Mouse (Mus musculus) heart, embryonic 10.5 days (tissue): Measurements from ENCODE around the gene Myo1b. TPM values are rescaled to one million over a fixed set of nuclear protein-coding genes. Genes with fewer than 3 reads are reported as not detected.

ENCODE experiments used
- DNase-seq: peaks from one replicate; pipeline ENCODE4 v3.0.0-alpha.2; 2017; ENCODE audit warnings: low spot score
- H3K27ac ChIP-seq: fragments of 300-500 bp; sonication (generic); 2 replicates; pipeline ENCODE4 v1.5.1; 2016; ENCODE audit warnings: mild to moderate bottlenecking
- H3K27me3 ChIP-seq: fragments of 300-500 bp; sonication (generic); 2 replicates; pipeline ENCODE4 v1.6.1; 2016; ENCODE audit warnings: mild to moderate bottlenecking; ENCODE audit not compliant: poor library complexity, insufficient read depth, severe bottlenecking
- H3K36me3 ChIP-seq: fragments of 300-500 bp; sonication (generic); 2 replicates; pipeline ENCODE4 v1.6.1; 2016; ENCODE audit warnings: mild to moderate bottlenecking, moderate library complexity
- H3K4me1 ChIP-seq: fragments of 300-500 bp; sonication (generic); 2 replicates; pipeline ENCODE4 v1.6.1; 2016; ENCODE audit warnings: mild to moderate bottlenecking
- H3K4me3 ChIP-seq: fragments of 300-500 bp; sonication (generic); 2 replicates; pipeline ENCODE4 v1.5.1; 2016; ENCODE audit warnings: mild to moderate bottlenecking, moderate library complexity
- H3K9me3 ChIP-seq: fragments of 300-500 bp; sonication (generic); 2 replicates; pipeline ENCODE4 v1.6.1; 2016; ENCODE audit warnings: mild to moderate bottlenecking, moderate library complexity
- WGBS: fragments of 180-500 bp; shearing (Covaris S2); methylation state at CpG from one replicate; pipeline ENCODE4 v1.1.7; 2016; 5-methylcytosine and 5-hydroxymethylcytosine counted together
- polyA plus RNA-seq: library from polyadenylated mRNA; unstranded; fragments of >200 nt; fragmentation: Nextera tagmentation; extraction: Ambion mirVana; gene quantifications from 2 replicates; pipeline ENCODE4 v1.2.1, GENCODE M21; 2016

The Myo1b gene
- polyA plus RNA-seq, 1 experiment from 2014 or later, result 48.2 TPM

DNA sequence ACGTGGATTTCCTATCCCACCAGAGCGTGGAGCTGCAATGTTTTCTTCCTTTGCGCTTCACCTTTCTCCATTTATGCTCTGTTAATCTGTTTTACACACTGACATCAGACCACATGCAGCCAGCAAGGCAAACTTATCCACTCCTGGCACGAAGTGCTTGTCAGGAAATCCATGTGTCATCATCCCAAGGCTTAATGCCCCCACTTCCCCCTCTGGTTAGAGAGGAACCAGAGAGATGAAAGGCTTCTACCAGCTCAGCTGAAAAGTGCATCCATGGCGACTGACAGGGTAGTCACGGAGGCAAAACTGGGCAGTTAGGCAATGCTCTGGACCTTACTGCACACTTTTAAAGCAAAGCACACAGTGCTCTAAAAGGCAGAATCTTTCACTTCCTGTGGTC lies 126.6 kb downstream of the Myo1b start:
- Histone ChIP-seq H3K27ac (no peak overlapping the region), H3K27me3 (no peaks in the 10 kb centered on the region), H3K36me3 (peaks cover 42% of the 10 kb centered on the region), H3K4me3 (no peak overlapping the region), H3K4me1 (no peaks in the 10 kb centered on the region), H3K9me3 (no peaks in the 10 kb centered on the region)
- DNase-seq, result no peak
- 67% methylated on average over 6 of the region's 6 CpGs for WGBS

DNA sequence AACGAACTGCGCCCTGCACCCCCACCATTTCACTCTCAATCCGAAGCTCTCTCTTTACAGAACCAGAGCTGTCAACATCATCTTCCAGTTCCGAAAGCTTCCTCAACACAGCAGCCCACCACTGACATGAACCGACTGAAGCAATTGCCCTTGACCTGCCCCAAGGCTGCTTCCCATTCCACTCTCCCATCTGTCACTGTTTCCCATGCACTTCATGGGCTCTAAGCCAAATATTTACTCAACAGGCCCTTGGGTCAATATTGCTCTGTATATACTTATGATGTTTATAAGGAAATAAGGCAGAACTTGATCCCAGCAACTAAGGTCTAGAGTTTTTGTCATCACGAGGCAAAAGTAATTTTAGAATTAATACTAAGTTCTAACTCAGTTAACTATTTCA lies 133.8 kb downstream of the Myo1b start:
- H3K27me3 ChIP-seq, result no peaks in the 10 kb centered on the region
- WGBS, result 78% methylated on average over 6 of the region's 6 CpGs
- peaks cover 42% of the 10 kb centered on the region for H3K36me3 ChIP-seq
- 0 out of 2 replicates have a peak, but pooled peaks cover 3% of the 10 kb centered on the region for H3K4me1 ChIP-seq
- no peak overlapping the region for H3K4me3 ChIP-seq
- no peak for DNase-seq
- H3K27ac ChIP-seq, result no peak overlapping the region
- H3K9me3 ChIP-seq, result no peaks in the 10 kb centered on the region

DNA sequence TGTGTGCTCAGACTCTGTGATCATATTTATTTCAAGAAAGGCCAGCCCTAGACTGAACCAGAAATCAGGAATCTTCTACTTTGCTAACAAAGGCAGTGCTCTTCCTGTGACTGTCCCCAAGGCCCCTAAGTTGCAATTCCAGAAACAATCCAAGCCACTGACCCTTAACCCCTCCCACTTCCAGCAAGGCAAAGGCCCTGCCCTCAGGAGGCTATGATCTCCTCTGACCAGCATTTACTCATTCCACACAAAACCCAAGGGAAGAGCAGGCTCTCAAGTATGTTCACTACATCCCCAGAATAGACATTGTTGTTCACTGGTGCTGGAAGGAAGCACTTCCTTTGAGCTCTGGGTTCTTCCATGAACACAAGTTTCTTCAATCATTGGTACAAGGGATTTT lies 135.5 kb downstream of the Myo1b start:
- Histone ChIP-seq H3K9me3 (no peaks in the 10 kb centered on the region), H3K4me1 (0 out of 2 replicates have a peak, but pooled peaks cover 3% of the 10 kb centered on the region), H3K36me3 (peaks cover 50% of the 10 kb centered on the region), H3K4me3 (no peak overlapping the region), H3K27ac (no peak overlapping the region), H3K27me3 (no peaks in the 10 kb centered on the region)
- DNase-seq, result no peak

DNA sequence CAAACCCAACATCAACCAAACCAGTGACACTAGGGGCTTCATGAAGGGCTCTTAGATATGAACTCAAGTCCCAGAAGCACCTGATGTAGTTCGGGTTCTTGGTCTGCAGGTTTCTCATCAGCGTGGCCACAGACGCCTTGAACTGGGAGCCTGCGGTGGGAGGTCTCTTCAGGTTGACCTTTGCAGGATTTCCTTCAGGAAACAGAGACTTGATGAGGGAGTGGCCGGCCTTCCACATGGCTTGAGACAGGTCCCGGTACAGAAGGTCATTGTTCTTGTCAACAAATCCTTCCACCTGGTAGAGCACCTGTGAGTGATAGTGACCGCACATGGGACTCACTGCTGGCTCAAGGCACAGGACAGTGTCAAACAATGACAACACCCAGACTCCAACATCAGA lies 137.6 kb downstream of the Myo1b start:
- DNase-seq, result no peak
- 91% methylated on average over 7 of the region's 7 CpGs for WGBS
- Histone ChIP-seq H3K4me3 (no peak overlapping the region), H3K27me3 (no peaks in the 10 kb centered on the region), H3K36me3 (peaks cover 60% of the 10 kb centered on the region), H3K27ac (no peak overlapping the region), H3K4me1 (0 out of 2 replicates have a peak, but pooled peaks cover 3% of the 10 kb centered on the region), H3K9me3 (no peaks in the 10 kb centered on the region)

DNA sequence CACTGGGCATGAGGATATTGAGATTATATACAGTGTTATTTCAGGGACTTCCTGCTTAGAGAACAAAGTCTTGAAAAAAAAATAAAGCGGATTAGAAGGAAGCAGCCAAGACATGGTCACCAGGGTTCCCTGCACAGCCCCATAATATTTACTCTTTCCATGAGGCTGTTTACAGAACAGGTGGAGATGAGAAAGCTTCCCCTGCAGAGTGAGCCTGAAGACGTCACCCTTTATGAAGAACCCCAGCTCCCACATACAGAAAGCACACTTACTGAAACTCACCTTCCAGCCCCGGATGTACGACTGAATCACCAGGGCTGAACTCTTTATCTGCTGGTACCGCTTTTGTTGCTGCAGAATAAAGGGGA lies 145.4 kb downstream of the Myo1b start:
- Histone ChIP-seq H3K9me3 (no peaks in the 10 kb centered on the region), H3K4me3 (no peak overlapping the region), H3K36me3 (peaks cover 90% of the 10 kb centered on the region), H3K4me1 (no peaks in the 10 kb centered on the region), H3K27ac (no peak overlapping the region), H3K27me3 (no peaks in the 10 kb centered on the region)
- 81% methylated on average over 5 of the region's 5 CpGs for WGBS
- DNase-seq, result no peak

DNA sequence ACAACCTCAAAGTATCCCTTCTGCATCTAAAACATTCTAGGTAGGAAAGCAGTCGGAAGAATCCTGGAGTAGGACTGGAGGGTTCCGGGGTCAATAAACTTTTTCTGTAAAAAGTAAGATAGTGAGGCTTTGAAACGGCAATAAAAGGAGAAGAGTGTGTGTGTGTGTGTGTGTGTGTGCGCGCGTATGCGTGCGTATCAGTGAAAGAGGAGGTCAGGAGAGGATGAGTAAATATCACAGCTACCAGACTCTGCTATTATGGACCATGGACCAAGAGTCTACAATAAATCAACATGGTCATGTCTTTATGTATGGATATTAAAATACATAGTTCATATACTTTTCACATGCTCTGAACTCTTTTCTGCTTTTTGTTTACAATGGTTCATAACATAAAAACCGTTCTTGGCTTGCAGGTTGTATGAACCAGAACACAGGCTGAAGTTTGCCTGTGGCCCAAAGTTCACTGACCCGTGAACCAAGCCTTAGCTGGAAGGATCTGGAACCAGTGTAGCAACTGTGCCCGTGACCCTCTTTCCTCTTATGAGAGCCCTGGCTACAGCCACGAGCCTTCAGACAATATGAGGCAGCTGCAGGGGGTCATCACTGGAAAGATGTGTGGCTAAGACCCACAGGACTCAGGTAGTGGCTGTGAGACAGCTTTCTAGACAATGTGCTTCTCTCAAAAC lies 145.9 kb downstream of the Myo1b start:
- Histone ChIP-seq H3K4me1 (peaks cover 3% of the 10 kb centered on the region; the same call in 1 of the 2 replicates), H3K4me3 (no peak overlapping the region), H3K9me3 (no peaks in the 10 kb centered on the region), H3K27ac (no peak overlapping the region), H3K27me3 (no peaks in the 10 kb centered on the region), H3K36me3 (peaks cover 84% of the 10 kb centered on the region)
- 85% methylated on average over 12 of the region's 12 CpGs for WGBS
- DNase-seq, result no peak

DNA sequence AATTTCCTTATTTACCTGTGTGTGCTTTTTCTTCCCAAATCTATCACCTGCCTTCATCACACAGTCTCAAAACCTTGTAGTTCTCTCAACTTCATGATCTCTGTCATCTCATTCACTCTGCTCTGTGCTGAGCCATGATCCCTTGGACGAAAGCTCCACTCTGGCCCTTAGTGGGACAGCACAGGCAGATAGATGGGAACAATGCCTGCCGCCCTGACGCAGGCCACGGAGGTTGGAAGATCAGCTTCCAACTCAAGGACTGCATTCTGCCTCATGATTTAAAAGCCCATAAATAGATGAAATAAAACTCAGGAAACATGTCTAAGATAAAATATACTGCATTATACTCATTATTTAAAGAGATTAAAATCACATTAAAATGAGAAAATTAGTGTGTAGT lies 149.6 kb downstream of the Myo1b start:
- WGBS, result 90% methylated on average over 4 of the region's 4 CpGs
- peaks cover 69% of the 10 kb centered on the region for H3K36me3 ChIP-seq
- no peak for DNase-seq

DNA sequence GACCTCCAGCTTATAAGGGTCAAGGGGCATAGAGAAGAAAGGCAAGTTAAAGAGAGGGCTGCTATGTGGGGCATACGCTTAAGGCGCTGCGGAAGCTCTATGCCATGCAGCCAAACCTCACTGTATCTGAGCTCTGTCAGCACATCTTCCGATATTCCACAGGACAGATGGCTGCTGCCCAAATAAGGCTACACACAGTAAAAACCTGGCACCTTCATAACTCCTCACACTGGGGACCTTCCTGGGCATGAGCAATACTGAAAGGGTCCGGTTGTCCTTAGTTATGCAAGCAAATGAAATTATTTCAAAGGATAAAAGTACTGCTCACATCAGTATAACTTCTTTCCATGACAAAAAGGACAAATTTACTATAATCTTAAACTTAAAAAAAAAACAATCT lies 150.7 kb downstream of the Myo1b start:
- peaks cover 6% of the 10 kb centered on the region; the same call in 1 of the 2 replicates for H3K4me1 ChIP-seq
- 60% methylated on average over 5 of the region's 5 CpGs for WGBS
- no peak for DNase-seq
- H3K27ac ChIP-seq, result no peak overlapping the region
- H3K27me3 ChIP-seq, result no peaks in the 10 kb centered on the region
- peaks cover 67% of the 10 kb centered on the region for H3K36me3 ChIP-seq
- no peaks in the 10 kb centered on the region for H3K9me3 ChIP-seq
- no peak overlapping the region for H3K4me3 ChIP-seq

More for the DNA sequence above, 149.6 kb downstream of the Myo1b start:
- Histone ChIP-seq H3K9me3 (no peaks in the 10 kb centered on the region), H3K27me3 (no peaks in the 10 kb centered on the region), H3K4me3 (no peak overlapping the region), H3K27ac (no peak overlapping the region), H3K4me1 (peaks cover 6% of the 10 kb centered on the region; the same call in 1 of the 2 replicates)

DNA sequence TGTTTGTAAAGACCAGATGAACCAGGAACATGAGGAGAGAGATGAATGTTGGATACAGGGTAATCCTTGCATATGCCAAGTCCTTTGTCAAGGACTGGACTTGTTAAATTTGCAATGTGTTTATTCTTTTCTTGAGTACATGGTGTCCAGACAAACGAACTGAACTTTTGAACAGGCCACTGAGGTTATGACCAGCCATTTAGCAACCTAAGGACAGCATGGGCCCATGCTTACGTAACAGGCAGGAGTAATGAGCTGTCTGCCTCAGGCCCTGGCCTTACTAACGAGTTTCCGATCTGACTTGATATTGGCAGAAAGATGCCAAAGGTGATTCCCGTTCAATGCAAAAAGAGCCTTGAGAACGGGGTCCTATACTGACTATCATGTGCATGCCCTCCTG lies 156.2 kb downstream of the Myo1b start:
- Histone ChIP-seq H3K4me1 (no peaks in the 10 kb centered on the region), H3K9me3 (no peaks in the 10 kb centered on the region), H3K27ac (no peak overlapping the region), H3K36me3 (peaks cover 75% of the 10 kb centered on the region), H3K27me3 (no peaks in the 10 kb centered on the region), H3K4me3 (no peak overlapping the region)
- no peak for DNase-seq
- WGBS, result 88% methylated on average over 6 of the region's 6 CpGs

DNA sequence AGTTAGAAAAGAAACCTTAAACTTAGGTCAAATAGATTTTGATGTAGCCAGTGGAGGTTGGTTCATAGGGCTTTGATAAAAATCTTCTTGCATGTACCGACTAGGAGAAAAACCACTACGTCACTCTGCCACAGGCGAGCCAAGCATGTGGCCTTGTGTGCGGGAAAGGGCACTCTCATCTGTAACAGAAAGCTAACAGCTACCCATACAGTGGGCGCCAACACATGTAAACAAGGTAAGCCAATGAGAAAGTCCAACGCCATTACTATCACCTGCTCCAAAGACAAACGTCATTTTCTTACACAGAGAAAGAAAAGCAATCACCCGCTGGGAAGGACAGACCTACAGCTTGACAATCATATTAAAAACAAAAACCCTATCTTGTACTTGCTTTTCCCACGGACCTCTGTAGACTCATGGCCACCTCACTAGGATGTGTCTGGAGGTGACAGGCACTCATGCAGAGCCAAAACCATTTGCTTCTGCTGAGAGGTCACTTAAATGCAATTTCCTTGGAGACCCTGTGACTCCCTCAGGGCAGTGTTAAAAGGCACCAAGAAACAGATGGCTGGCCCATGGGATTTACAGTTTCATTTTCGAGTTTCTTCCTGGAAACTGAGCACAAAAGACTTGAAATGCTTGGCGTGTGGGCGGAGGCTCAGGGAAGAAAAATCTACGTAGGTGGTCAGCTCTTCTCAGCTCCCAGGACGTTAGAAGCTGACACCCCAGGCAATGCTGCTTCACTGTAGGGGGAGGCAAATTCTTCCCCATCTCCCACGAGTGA lies 157.4 kb downstream of the Myo1b start:
- H3K4me3 ChIP-seq, result no peak overlapping the region
- H3K27ac ChIP-seq, result no peak overlapping the region
- H3K9me3 ChIP-seq, result no peaks in the 10 kb centered on the region
- peaks cover 85% of the 10 kb centered on the region for H3K36me3 ChIP-seq
- H3K27me3 ChIP-seq, result no peaks in the 10 kb centered on the region
- no peaks in the 10 kb centered on the region for H3K4me1 ChIP-seq
- WGBS, result 70% methylated on average over 15 of the region's 15 CpGs
- no peak for DNase-seq

DNA sequence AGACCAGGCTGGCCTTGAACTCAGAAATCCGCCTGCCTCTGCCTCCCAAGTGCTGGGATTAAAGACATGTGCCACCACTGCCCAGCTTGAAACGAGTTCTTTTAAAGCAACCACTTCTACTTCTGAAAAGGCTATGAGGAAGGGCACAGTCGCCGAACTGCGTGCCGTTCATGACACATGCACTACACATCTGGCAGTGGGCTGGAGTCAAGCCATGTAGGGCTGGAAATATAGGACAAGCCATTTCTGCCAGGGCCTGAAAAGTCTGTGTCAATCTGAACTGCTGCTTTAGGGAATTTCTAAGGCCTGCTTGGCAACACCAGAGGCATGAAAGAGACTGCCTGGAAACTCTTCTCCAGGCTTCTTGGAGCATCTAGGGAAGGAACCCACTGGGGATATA lies 162.2 kb downstream of the Myo1b start:
- no peak overlapping the region for H3K27ac ChIP-seq
- no peaks in the 10 kb centered on the region for H3K27me3 ChIP-seq
- WGBS, result 91% methylated on average over 6 of the region's 6 CpGs
- H3K9me3 ChIP-seq, result no peaks in the 10 kb centered on the region
- peaks cover 48% of the 10 kb centered on the region for H3K36me3 ChIP-seq
- no peak for DNase-seq
- H3K4me3 ChIP-seq, result no peak overlapping the region
- H3K4me1 ChIP-seq, result peaks cover 5% of the 10 kb centered on the region; the same call in 1 of the 2 replicates

DNA sequence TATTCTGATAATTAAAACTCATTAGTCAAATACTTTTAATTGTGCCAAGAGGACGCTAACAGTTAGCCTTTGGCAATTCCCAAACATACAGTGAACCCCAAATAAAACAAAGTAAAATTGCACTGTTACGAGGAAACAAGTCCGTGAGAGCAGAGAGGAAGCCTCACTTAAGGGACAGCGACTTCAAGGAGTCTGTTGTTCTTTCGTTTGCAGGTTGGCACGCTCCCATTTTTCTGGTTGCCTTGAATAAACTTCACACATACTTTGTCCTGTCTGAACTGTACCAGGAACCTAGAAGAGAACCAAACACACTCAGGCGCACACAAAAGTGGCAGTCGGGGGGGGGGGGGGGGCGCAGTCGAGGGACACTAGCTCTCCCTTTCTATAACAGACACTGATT lies 164.9 kb downstream of the Myo1b start:
- WGBS, result 73% methylated on average over 10 of the region's 10 CpGs
- Histone ChIP-seq H3K27me3 (no peaks in the 10 kb centered on the region), H3K27ac (no peak overlapping the region), H3K4me1 (peaks cover 24% of the 10 kb centered on the region), H3K9me3 (no peaks in the 10 kb centered on the region), H3K36me3 (peaks cover 27% of the 10 kb centered on the region), H3K4me3 (no peak overlapping the region)
- DNase-seq, result no peak

DNA sequence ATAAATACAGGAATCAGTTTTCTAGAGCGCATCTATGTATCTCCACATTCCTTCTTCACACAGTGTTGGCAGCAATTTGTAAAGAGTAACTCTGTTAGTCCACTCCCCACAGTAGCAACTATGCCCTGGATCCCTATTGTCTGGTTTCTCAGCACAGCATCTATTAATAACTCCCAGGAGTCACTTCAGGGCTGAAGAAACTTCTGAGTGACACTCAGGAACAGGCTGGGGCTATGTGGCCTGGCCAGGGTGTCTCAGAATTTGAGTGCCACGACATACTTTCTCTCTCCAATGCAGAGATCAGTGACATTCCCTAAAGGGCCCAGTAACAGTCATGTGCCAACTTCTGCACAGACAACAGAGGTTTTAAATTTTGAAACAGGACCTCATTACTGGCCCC lies 167.6 kb downstream of the Myo1b start:
- no peak for DNase-seq
- peaks cover 4% of the 10 kb centered on the region; the same call in 1 of the 2 replicates for H3K36me3 ChIP-seq
- peak overlapping the region; percentile 65; the same call in 1 of the 2 replicates for H3K27ac ChIP-seq
- H3K27me3 ChIP-seq, result no peaks in the 10 kb centered on the region
- no peaks in the 10 kb centered on the region for H3K9me3 ChIP-seq
- H3K4me3 ChIP-seq, result no peak overlapping the region
- WGBS, result 60% methylated on average over 2 of the region's 2 CpGs
- peaks cover 24% of the 10 kb centered on the region for H3K4me1 ChIP-seq
